Mouse (Mus musculus) C2C12 (cell line): Measurements from ENCODE around the gene Atp5mpl. TPM values are rescaled to one million over a fixed set of nuclear protein-coding genes. Genes with fewer than 3 reads are reported as not detected.

Experiments
- H3K27me3 ChIP-seq: one replicate; pipeline ENCODE4 v1.6.1; 2011; ENCODE audit not compliant: control insufficient read depth, insufficient read depth, insufficient read length
- H3K36me3 ChIP-seq: one replicate; pipeline ENCODE4 v1.6.1; 2011; ENCODE audit not compliant: control insufficient read depth, insufficient read depth
- H3K4me3 ChIP-seq: one replicate; pipeline ENCODE4 v1.5.1; 2011; ENCODE audit warnings: mild to moderate bottlenecking, control low read depth; ENCODE audit not compliant: poor library complexity, insufficient read depth, severe bottlenecking
- H3K79me2 ChIP-seq: one replicate; pipeline ENCODE4 v1.6.1; 2011; ENCODE audit not compliant: control insufficient read depth, insufficient read depth
- H3K79me3 ChIP-seq: one replicate; pipeline ENCODE4 v1.6.1; 2011; ENCODE audit warnings: low read depth, control low read depth
- H3ac ChIP-seq: one replicate; pipeline ENCODE3; 2011; ENCODE audit warnings: low read depth; ENCODE audit not compliant: control insufficient read depth, insufficient read length
- CEBPB ChIP-seq: IDR thresholded peaks from one replicate; pipeline ENCODE4 v1.6.1; 2011; ENCODE audit warnings: low read depth, mild to moderate bottlenecking, control low read depth, moderate library complexity
- CTCF ChIP-seq: IDR thresholded peaks from one replicate; pipeline ENCODE4 v1.5.1; 2011; ENCODE audit not compliant: control insufficient read depth, insufficient read depth, insufficient read length
- FOSL1 ChIP-seq: IDR thresholded peaks from one replicate; pipeline ENCODE4 v1.8.0; 2011; ENCODE audit warnings: mild to moderate bottlenecking, low read length; ENCODE audit not compliant: poor library complexity, insufficient read depth, severe bottlenecking
- MAX ChIP-seq: IDR thresholded peaks from one replicate; pipeline ENCODE4 v1.6.1; 2011; ENCODE audit warnings: mild to moderate bottlenecking, control low read depth
- MYOD1 ChIP-seq: IDR thresholded peaks from one replicate; pipeline ENCODE4 v1.6.1; 2011; ENCODE audit warnings: low read depth; ENCODE audit not compliant: control insufficient read depth, insufficient read length
- MYOG ChIP-seq: IDR thresholded peaks from one replicate; pipeline ENCODE4 v1.6.1; 2011; ENCODE audit not compliant: control insufficient read depth, insufficient read length; ENCODE audit errors: extremely low read depth
- USF1 ChIP-seq: IDR thresholded peaks from one replicate; pipeline ENCODE4 v1.6.1; 2011; ENCODE audit warnings: low read depth, mild to moderate bottlenecking, control low read depth, moderate library complexity
- polyA plus RNA-seq: library from polyadenylated mRNA; unstranded; fragments of >200 nt; fragmentation: generic; extraction: Trizol; gene quantifications from one replicate; pipeline ENCODE4 v1.2.1, GENCODE M21; 2012; ENCODE audit warnings: missing spikeins

The Atp5mpl gene
- polyA plus RNA-seq, 1 experiment: 608 TPM

DNA sequence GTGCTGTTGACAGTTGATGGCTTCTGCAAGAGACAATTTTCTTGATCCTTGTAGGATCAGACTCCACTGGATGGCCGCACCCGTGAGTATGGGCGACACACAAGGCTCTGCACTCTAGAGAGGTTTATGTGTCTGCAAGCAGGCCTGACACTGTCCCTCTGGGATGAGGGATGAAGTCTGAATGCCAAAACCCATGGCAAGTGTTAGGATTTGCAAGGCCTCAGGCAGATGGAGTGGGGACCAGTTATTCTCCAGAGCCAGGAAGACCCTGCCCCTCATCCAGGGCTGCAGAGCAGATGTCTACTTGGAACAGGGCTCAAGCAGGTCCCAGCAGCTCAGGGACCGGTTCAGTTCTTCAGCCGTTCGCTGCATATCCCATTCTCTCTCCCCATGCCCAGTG is 51.0 kb downstream of the Atp5mpl start:
- Histone ChIP-seq H3ac (no peak overlapping the region), H3K4me3 (no peak overlapping the region), H3K79me2 (no peaks in the 10 kb centered on the region), H3K36me3 (no peaks in the 10 kb centered on the region), H3K79me3 (no peaks in the 10 kb centered on the region), H3K27me3 (no peaks in the 10 kb centered on the region)
- no peak for TF ChIP-seq USF1
- no peak for TF ChIP-seq CTCF
- no peak for TF ChIP-seq MYOD1
- TF ChIP-seq CEBPB: no peak
- TF ChIP-seq MYOG: no peak
- TF ChIP-seq FOSL1: no peak
- no peak for TF ChIP-seq MAX

DNA sequence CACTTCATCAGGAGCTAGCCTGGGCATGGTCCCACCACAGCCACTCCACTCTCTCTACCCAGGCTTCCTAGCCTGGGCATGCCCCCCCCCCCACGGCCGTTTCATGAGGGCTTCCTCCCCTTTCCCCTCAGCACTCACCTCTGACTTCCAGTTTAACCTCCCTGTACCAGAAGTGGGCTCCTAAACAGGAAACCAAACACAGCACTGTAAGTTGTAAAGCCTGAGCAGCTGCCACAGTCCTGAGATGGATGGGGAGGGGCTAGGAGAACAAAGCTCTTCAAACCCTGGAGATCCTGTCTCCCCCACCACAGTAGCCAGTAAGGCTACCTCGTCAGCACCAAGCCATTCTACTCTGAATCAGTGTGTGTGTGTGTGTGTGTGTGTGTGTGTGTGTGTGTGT is 52.7 kb downstream of the Atp5mpl start:
- no peak for TF ChIP-seq MYOD1
- no peak for TF ChIP-seq CTCF
- TF ChIP-seq FOSL1: no peak
- TF ChIP-seq MAX: no peak
- TF ChIP-seq MYOG: no peak
- no peak for TF ChIP-seq CEBPB
- no peak for TF ChIP-seq USF1
- H3K79me2 ChIP-seq: no peaks in the 10 kb centered on the region

DNA sequence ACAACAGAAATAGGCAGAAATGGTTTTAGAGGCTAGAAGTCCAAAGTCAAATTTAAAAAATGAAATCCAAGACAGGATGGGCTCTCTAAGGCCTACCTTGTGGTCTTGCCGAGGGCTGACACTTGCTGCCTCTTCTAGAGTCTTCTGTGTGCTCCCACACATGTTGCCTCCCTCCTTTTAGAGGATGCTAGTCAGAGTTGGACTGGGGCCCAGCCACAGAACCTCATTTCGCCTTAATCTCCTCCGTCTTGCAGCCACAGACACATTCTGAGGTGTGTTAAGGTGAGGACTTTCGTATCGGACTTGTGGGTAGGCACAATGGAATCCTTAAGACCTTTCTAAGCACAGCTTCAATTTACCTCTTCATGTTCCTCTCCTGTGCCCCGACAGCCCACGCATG is 54.0 kb downstream of the Atp5mpl start:
- TF ChIP-seq CTCF (no peak), MAX (no peak), MYOD1 (no peak), CEBPB (no peak), USF1 (no peak), FOSL1 (no peak), MYOG (no peak)
- H3K27me3 ChIP-seq: no peaks in the 10 kb centered on the region
- H3K79me3 ChIP-seq: no peaks in the 10 kb centered on the region
- H3K36me3 ChIP-seq: no peaks in the 10 kb centered on the region
- no peaks in the 10 kb centered on the region for H3K79me2 ChIP-seq
- H3K4me3 ChIP-seq: no peak overlapping the region
- no peak overlapping the region for H3ac ChIP-seq

More for the DNA sequence above, 52.7 kb downstream of the Atp5mpl start:
- no peaks in the 10 kb centered on the region for H3K27me3 ChIP-seq
- no peak overlapping the region for H3ac ChIP-seq
- no peaks in the 10 kb centered on the region for H3K79me3 ChIP-seq
- H3K36me3 ChIP-seq: no peaks in the 10 kb centered on the region
- H3K4me3 ChIP-seq: no peak overlapping the region

DNA sequence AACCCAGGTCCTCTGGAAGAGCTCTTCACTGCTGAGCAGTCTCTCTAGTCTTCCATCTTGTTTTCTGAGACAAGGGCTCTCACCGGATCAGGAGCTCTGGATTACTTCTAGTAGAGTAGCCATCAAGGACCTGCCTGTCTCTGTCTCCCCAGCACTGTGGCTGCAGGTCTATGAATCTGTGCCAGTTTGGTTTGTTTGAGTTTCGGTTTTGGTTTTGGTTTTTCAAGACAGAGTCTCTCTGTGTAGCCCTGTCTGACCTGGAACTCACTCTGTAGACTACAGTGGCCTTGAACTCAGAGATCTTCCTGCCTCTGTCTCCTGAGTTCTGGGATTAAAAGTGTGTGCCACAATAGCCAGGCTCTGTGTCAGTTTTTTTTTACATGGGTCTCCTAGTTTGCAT is 55.0 kb downstream of the Atp5mpl start:
- H3K79me3 ChIP-seq: no peaks in the 10 kb centered on the region
- no peak overlapping the region for H3ac ChIP-seq
- no peaks in the 10 kb centered on the region for H3K27me3 ChIP-seq
- TF ChIP-seq USF1 (no peak), MYOG (no peak), CEBPB (no peak)
- H3K79me2 ChIP-seq: peaks cover 7% of the 10 kb centered on the region
- no peaks in the 10 kb centered on the region for H3K36me3 ChIP-seq
- H3K4me3 ChIP-seq: no peak overlapping the region

Other genes with a start within 250 kb of the Atp5mpl start
- 116 TPM for gene Klc1, start 208.1 kb downstream of the Atp5mpl start, polyA plus RNA-seq
- gene Xrcc3, start 153.1 kb downstream of the Atp5mpl start, polyA plus RNA-seq: 4.8 TPM
- 40.0 TPM for gene Zfyve21, start 152.8 kb downstream of the Atp5mpl start, polyA plus RNA-seq
- gene Ppp1r13b, start 58.9 kb downstream of the Atp5mpl start, polyA plus RNA-seq: 4.8 TPM
- 0.20 TPM for gene Tdrd9, start 4.6 kb upstream of the Atp5mpl start, polyA plus RNA-seq
- gene Rd3l, start 14.3 kb upstream of the Atp5mpl start, polyA plus RNA-seq: not detected
- 0.13 TPM for gene Aspg, start 139.7 kb upstream of the Atp5mpl start, polyA plus RNA-seq
- not detected for gene Kif26a, start 179.2 kb upstream of the Atp5mpl start, polyA plus RNA-seq